Mouse (Mus musculus): Measurements from ENCODE around the gene Ssbp3. TPM values are rescaled to one million over a fixed set of nuclear protein-coding genes. Genes with fewer than 3 reads are reported as not detected.

The Ssbp3 gene
- 129 and 138 TPM in 2 replicates for polyA plus RNA-seq (2014; fragmentation: Nextera tagmentation; extraction: Ambion mirVana)

DNA sequence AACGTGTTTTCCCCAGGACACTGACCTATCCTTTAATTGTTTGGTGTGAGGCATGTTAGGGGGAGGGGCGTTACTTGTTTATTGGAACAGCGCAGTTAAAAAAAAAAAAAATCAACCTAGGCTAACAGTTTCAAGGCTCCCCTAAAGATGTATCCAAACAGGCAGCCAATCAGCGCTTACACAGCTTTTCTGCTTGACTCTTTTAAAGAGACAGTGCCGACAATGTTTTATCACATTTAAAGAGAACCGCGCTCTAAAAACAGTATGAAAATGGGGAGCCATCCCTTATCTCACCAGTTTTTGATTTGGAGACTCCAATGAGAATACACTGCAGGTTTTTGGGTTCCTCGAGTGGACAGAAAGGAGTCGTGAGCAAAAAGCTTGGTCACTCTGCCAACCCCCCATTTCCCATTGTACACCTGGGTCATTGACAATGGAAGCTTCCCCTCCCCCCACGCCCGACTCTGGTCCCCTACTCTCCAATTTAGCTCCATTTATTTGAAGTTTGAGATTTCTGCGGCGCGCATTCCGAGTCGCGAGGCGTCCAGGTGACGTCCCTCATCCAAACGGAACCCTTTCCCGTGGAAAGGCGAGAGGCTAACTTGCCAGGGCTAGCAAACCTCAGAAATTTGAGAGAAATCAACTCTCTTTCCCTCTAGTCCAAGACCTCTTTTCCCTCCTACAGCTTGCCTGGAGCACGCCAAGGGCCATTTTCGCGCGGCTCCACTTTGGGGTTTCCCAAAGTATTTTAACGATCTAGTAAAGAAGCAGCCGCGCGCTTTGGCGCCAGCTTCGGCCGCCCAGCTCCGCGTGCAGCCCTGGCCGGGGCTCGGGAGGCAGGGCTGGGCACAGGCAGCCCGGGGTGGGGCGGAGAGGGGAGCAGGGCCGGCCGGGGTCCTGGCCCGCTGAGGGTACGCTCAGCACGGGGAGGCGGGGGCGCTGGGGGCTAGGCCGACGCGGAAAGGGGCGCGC, at the start of gene Ssbp3:
Gene Ssbp3, plus strand, starts transcription at position 501 of the 972 bp plus-strand sequence.
- peak within 1 kb of the TSS; percentile 100 for H3K4me3 ChIP-seq (ENCODE audit: low read depth, low read length)
- H3K4me2 ChIP-seq (ENCODE audit: low read depth, low read length) = peak within 1 kb of the TSS; percentile 94
- no peaks in the 10 kb centered on the region for H3K27me3 ChIP-seq (ENCODE audit: control insufficient read depth, insufficient read depth, low read length)
- H3K36me3 ChIP-seq (replicated peaks; ENCODE audit: control insufficient read depth, insufficient read depth, low read depth, low read length) = no peaks in the 10 kb centered on the region; the same call in 1 of the 2 replicates
- peak within 1 kb of the TSS; percentile 100 for H3K27ac ChIP-seq (replicated peaks; ENCODE audit: low read depth, low read length)
- WGBS = under 1% methylated on average over 48 of the region's 51 CpGs
- peak; percentile 95 for DNase-seq (ENCODE audit: low spot score)
- peak; percentile 65 for ATAC-seq (replicated peaks; ENCODE audit: insufficient number of reproducible peaks, low FRiP score, low TSS enrichment, low read depth)
- H3K9ac ChIP-seq (replicated peaks; ENCODE audit: low read length) = peak within 1 kb of the TSS; percentile 100
- H3K4me1 ChIP-seq (ENCODE audit: control insufficient read depth, insufficient read depth, low read length) = peaks cover 27% of the 10 kb centered on the region
- no peaks in the 10 kb centered on the region for H3K9me3 ChIP-seq (replicated peaks; ENCODE audit: control insufficient read depth, low read length)

GRCm38 (mm10) chr4:106861871-106862270, 48.6 kb upstream of the Ssbp3 start:
- Histone ChIP-seq H3K4me3 (ENCODE audit: low read depth, low read length) (no peak overlapping the region), H3K9ac (replicated peaks; ENCODE audit: low read length) (no peak overlapping the region; the same call in 1 of the 2 replicates), H3K4me2 (ENCODE audit: low read depth, low read length) (no peak overlapping the region), H3K27ac (replicated peaks; ENCODE audit: low read depth, low read length) (0 out of 2 replicates have a peak overlapping the region, but pooled peaks have one; percentile 6), H3K27me3 (ENCODE audit: control insufficient read depth, insufficient read depth, low read length) (no peaks in the 10 kb centered on the region), H3K9me3 (replicated peaks; ENCODE audit: control insufficient read depth, low read length) (no peaks in the 10 kb centered on the region), H3K36me3 (replicated peaks; ENCODE audit: control insufficient read depth, insufficient read depth, low read depth, low read length) (no peaks in the 10 kb centered on the region), H3K4me1 (ENCODE audit: control insufficient read depth, insufficient read depth, low read length) (peaks cover 26% of the 10 kb centered on the region)
- ATAC-seq (replicated peaks; ENCODE audit: insufficient number of reproducible peaks, low FRiP score, low TSS enrichment, low read depth) (no peak), DNase-seq (ENCODE audit: low spot score) (no peak)
- 76% methylated on average over 8 of the region's 8 CpGs for WGBS

DNA sequence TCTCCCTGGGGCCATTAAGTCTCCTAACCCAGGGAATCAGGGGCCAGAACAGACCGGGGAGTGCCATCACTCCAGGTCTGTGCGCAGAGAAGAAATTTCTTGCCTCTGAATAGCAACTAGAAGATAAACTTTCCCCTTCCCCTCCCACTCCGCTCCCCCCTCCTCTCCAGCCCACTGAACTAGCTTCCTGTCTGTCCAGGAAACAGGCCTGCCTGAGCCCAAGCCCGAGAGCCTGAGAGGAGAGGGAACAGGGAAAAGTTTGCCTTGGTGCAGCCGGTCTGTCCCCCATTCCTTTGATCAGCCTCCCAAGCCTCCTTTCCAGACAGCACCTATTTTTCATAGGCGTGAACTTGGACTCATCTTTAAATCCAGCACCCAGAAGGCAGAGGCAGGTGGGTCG, 48.2 kb upstream of the Ssbp3 start:
- H3K4me2 ChIP-seq (ENCODE audit: low read depth, low read length) = no peak overlapping the region
- no peaks in the 10 kb centered on the region for H3K36me3 ChIP-seq (replicated peaks; ENCODE audit: control insufficient read depth, insufficient read depth, low read depth, low read length)
- H3K4me3 ChIP-seq (ENCODE audit: low read depth, low read length) = no peak overlapping the region
- ATAC-seq (replicated peaks; ENCODE audit: insufficient number of reproducible peaks, low FRiP score, low TSS enrichment, low read depth) (no peak), DNase-seq (ENCODE audit: low spot score) (no peak)
- H3K4me1 ChIP-seq (ENCODE audit: control insufficient read depth, insufficient read depth, low read length) = peaks cover 26% of the 10 kb centered on the region
- H3K9ac ChIP-seq (replicated peaks; ENCODE audit: low read length) = no peak overlapping the region; the same call in 1 of the 2 replicates
- 51% methylated on average over 7 of the region's 7 CpGs for WGBS
- no peaks in the 10 kb centered on the region for H3K27me3 ChIP-seq (ENCODE audit: control insufficient read depth, insufficient read depth, low read length)
- 0 out of 2 replicates have a peak overlapping the region, but pooled peaks have one; percentile 6 for H3K27ac ChIP-seq (replicated peaks; ENCODE audit: low read depth, low read length)
- no peaks in the 10 kb centered on the region for H3K9me3 ChIP-seq (replicated peaks; ENCODE audit: control insufficient read depth, low read length)

GRCm38 (mm10) chr4:106862767-106863370, 47.6 kb upstream of the Ssbp3 start:
- H3K4me1 ChIP-seq (ENCODE audit: control insufficient read depth, insufficient read depth, low read length) = peaks cover 26% of the 10 kb centered on the region
- DNase-seq (ENCODE audit: low spot score) (no peak), ATAC-seq (replicated peaks; ENCODE audit: insufficient number of reproducible peaks, low FRiP score, low TSS enrichment, low read depth) (no peak)
- no peak overlapping the region for H3K4me2 ChIP-seq (ENCODE audit: low read depth, low read length)
- H3K9me3 ChIP-seq (replicated peaks; ENCODE audit: control insufficient read depth, low read length) = no peaks in the 10 kb centered on the region
- 0 out of 2 replicates have a peak overlapping the region, but pooled peaks have one; percentile 6 for H3K27ac ChIP-seq (replicated peaks; ENCODE audit: low read depth, low read length)
- no peak overlapping the region for H3K4me3 ChIP-seq (ENCODE audit: low read depth, low read length)
- H3K27me3 ChIP-seq (ENCODE audit: control insufficient read depth, insufficient read depth, low read length) = no peaks in the 10 kb centered on the region
- 42% methylated on average over 3 of the region's 3 CpGs for WGBS
- H3K9ac ChIP-seq (replicated peaks; ENCODE audit: low read length) = no peak overlapping the region; the same call in 1 of the 2 replicates
- no peaks in the 10 kb centered on the region for H3K36me3 ChIP-seq (replicated peaks; ENCODE audit: control insufficient read depth, insufficient read depth, low read depth, low read length)

- H3K27me3 ChIP-seq (ENCODE audit: control insufficient read depth, insufficient read depth, low read length) = no peaks in the 10 kb centered on the region
- ATAC-seq (replicated peaks; ENCODE audit: insufficient number of reproducible peaks, low FRiP score, low TSS enrichment, low read depth) (peak; percentile 84), DNase-seq (ENCODE audit: low spot score) (peak; percentile 89)
- no peaks in the 10 kb centered on the region for H3K36me3 ChIP-seq (replicated peaks; ENCODE audit: control insufficient read depth, insufficient read depth, low read depth, low read length)
- H3K4me2 ChIP-seq (ENCODE audit: low read depth, low read length) = peak overlapping the region; percentile 36
- H3K27ac ChIP-seq (replicated peaks; ENCODE audit: low read depth, low read length) = peak overlapping the region; percentile 96
- peak overlapping the region; percentile 52 for H3K9ac ChIP-seq (replicated peaks; ENCODE audit: low read length)
- WGBS = 7% methylated on average over 19 of the region's 19 CpGs
- H3K9me3 ChIP-seq (replicated peaks; ENCODE audit: control insufficient read depth, low read length) = no peaks in the 10 kb centered on the region
- H3K4me1 ChIP-seq (ENCODE audit: control insufficient read depth, insufficient read depth, low read length) = peaks cover 26% of the 10 kb centered on the region
- H3K4me3 ChIP-seq (ENCODE audit: low read depth, low read length) = no peak overlapping the region
Measured at GRCm38 (mm10) chr4:106865415-106866110, 44.9 kb upstream of the Ssbp3 start.

DNA sequence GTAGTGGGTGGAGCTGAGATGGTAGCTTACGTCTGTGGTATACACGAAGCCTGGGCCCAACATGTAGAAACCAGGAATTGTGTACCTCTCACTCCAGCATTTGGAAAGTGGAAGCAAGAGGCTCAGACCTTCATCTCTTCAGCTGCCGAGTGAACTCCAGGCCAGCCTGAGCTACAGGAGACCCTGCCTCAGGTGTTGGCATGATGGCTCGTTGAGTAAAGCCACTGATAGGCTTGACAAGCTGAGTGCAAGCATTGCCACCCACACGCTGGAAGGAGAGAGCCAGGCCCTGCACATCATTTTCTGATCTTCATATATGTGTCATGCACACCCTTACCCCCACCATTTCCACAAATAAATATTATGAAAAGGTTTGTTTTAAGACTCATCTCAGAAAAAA, 44.1 kb upstream of the Ssbp3 start:
- no peaks in the 10 kb centered on the region for H3K27me3 ChIP-seq (ENCODE audit: control insufficient read depth, insufficient read depth, low read length)
- peaks cover 26% of the 10 kb centered on the region for H3K4me1 ChIP-seq (ENCODE audit: control insufficient read depth, insufficient read depth, low read length)
- H3K27ac ChIP-seq (replicated peaks; ENCODE audit: low read depth, low read length) = peak overlapping the region; percentile 96
- H3K36me3 ChIP-seq (replicated peaks; ENCODE audit: control insufficient read depth, insufficient read depth, low read depth, low read length) = no peaks in the 10 kb centered on the region
- ATAC-seq (replicated peaks; ENCODE audit: insufficient number of reproducible peaks, low FRiP score, low TSS enrichment, low read depth) (no peak), DNase-seq (ENCODE audit: low spot score) (no peak)
- WGBS = 35% methylated on average over 5 of the region's 5 CpGs
- no peak overlapping the region for H3K4me3 ChIP-seq (ENCODE audit: low read depth, low read length)
- no peaks in the 10 kb centered on the region for H3K9me3 ChIP-seq (replicated peaks; ENCODE audit: control insufficient read depth, low read length)
- H3K4me2 ChIP-seq (ENCODE audit: low read depth, low read length) = no peak overlapping the region
- H3K9ac ChIP-seq (replicated peaks; ENCODE audit: low read length) = peak overlapping the region; percentile 38

DNA sequence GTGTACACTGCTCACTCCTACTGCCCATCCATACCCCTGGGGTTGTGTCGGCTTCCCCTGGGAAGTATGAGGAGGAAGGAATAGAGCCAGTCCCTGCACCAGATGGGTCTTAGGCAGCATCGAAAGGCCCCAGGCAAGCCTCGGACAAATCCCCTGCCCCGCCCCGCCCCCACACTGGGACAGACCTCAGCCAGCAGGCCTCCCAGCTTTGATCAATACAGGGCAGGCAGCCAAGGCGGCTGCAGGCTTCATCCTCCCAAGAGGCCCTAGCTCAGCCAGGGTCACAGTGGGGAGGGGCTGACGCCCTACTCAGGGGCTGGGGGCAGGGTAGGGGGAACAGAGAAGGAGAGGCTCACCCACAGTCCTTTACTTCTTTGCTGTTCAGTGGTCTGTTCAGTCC, 43.7 kb upstream of the Ssbp3 start:
- DNase-seq (ENCODE audit: low spot score) = peak; percentile 83
- Histone ChIP-seq H3K27ac (replicated peaks; ENCODE audit: low read depth, low read length) (peak overlapping the region; percentile 96), H3K9ac (replicated peaks; ENCODE audit: low read length) (no peak overlapping the region), H3K4me3 (ENCODE audit: low read depth, low read length) (no peak overlapping the region), H3K4me1 (ENCODE audit: control insufficient read depth, insufficient read depth, low read length) (peaks cover 26% of the 10 kb centered on the region), H3K4me2 (ENCODE audit: low read depth, low read length) (no peak overlapping the region), H3K9me3 (replicated peaks; ENCODE audit: control insufficient read depth, low read length) (no peaks in the 10 kb centered on the region), H3K36me3 (replicated peaks; ENCODE audit: control insufficient read depth, insufficient read depth, low read depth, low read length) (no peaks in the 10 kb centered on the region), H3K27me3 (ENCODE audit: control insufficient read depth, insufficient read depth, low read length) (no peaks in the 10 kb centered on the region)
- 0% methylated on average over 7 of the region's 7 CpGs for WGBS
- ATAC-seq (replicated peaks; ENCODE audit: insufficient number of reproducible peaks, low FRiP score, low TSS enrichment, low read depth) = peak; percentile 80

Data from embryonic facial prominence, embryonic 11.5 days (tissue).